Mouse (Mus musculus): ENCODE data around the gene Gm26920.

Gene Gm26920

DNA sequence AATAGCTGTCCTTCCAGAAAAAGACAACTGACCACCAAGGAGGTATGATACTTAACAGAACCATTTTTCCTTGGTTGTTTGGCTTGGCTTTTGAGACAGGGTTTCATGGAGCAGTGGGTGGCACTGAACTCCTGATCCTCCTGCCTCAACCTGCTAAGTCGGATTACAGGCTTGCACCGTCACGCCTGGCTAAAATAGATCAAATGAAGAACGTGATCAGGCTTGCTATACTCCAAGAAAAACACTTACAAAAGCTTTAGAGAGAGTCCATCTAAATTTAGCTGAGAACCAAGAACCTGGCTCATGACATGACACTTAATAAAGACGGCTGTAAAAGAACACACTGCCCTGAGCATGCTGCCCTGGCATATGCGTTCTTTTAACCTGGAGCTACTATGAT is 29.9 kb downstream of the Gm26920 start:
- no peak for DNase-seq (ENCODE audit: extremely low spot score, low read depth, low spot score)

DNA sequence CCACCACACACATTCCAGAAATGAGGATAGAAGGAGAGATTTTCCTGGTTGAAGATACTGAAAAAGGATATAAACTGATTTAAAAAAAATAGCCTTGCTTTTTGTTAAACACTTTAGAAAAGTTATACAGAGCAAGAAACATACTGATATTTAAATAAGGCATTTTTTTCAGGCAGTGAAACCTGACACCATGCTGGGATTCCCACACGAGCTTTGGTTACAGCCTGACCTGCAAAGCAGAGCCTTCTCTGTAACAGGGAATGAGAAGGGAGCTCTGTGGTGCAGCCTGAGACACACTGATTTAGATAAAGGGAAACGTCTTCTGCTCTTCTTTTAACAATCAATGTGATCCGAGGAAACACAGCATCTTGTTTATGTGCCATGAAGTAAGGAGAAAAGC is 36.6 kb downstream of the Gm26920 start:
- no peak for DNase-seq (ENCODE audit: extremely low spot score, low read depth, low spot score)

DNA sequence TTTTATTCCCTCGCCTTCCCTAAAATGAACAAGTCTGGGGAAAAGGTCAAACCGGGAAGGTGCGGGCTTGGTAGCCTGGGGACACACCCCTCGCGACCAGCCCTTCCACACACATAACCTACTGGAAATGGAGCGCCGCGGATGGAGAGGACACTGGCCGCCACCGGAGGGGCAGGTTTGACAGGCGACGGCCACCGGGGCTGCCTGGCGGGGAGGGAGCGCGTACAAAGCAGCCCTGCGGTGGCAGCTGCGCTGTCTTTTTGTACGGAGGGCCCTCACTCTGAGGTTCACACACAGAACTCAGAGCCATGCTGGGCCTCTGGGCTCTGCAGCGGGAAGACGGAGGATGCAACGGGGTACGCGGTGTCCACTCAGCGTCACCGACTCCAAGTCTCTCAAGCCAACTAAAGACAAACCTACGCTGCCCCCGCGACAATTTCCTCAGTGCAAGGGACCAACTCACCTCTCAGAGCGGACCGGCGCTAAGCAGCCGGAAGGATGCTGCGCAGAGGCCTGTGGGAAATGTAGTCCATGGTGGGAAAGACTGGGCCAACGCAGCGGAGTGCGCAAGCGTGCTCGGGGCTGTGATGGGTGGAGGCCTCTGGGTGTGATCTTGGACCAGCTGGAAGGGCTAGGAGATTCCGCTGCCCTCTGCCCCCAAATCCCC is 39.2 kb downstream of the Gm26920 start, which contains the start of gene Zfp14:
Gene Zfp14, minus strand, starts transcription at position 499 of the 667 bp plus-strand sequence.
- DNase-seq (ENCODE audit: extremely low spot score, low read depth, low spot score), result peak; percentile 79

DNA sequence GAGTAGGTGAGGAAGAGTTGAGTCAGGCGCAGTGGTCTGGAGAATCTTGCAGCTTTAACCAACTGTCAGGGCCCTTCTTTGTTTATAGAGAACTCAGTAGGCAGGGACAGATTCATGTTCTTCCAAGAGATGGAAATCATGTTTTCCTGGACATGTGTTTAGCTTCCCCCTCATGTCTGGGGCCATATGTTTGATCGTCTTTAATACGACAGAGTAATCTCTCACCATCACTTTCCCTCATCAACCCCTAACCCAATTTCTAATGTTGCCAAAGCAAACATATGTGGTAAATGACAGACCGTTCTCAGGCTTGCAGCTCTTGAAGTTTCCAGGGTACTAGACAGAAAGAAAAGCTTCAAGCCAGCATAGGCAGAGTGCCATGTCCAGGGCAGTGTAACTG is 42.1 kb downstream of the Gm26920 start:
- no peak for DNase-seq (ENCODE audit: extremely low spot score, low read depth, low spot score)

DNA sequence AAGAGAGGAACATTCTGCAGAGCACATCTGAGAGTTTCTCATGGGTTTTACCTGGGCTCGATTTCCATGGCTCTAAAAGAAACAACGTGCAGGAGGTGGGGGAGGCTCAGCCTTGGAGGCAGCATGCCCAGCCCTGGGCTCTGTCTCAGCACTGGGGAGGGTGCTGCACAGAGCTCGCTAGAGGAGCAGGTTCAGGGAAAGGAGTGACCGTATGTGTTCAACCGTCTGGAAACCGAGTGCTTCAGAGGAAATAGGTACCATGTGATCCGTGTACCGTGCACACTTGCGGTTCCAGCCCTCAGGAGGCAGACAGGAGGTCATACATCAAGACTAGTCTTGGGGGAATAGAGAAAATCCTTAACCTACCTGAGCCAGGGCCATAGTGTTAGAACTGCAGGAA is 45.9 kb downstream of the Gm26920 start:
- no peak for DNase-seq (ENCODE audit: extremely low spot score, low read depth, low spot score)

DNA sequence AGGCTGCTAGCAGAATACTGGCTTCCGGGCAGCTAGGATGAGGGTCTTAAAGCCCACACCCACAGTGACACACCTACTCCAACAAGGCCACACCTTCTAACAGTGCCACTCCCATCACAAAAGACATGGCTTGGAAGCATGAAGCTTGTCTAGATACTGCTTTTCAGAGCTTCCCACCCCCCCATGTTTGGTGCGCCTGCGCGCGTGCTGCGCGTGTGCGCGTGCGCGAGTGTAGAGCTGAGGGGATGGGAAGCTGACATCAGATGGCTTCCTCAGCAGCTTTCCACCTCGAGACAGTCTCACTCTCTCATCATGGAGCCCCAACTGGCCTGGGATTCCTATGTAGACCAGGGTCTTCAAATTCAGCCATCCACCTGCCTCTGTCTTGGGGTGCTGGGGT is 55.9 kb downstream of the Gm26920 start:
- no peak for DNase-seq (ENCODE audit: extremely low spot score, low read depth, low spot score)

DNA sequence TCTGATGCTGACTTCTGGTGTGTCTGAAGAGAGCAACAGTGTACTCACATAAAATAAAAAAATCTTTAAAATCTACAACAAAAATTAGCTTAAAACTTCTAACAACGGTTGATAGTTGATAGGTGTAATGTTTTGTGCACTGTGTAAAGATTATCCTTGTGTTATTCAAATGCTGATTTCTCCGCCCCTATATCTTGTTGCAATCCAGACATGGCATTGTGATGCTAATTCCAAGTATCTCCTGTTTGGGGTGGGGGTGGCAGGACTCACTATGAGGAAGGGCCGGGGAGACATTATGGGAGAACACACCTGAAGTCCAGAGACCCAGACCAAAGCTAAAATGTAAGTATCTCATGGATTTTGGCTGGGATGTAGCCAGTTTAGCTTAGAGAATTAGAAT is 58.8 kb downstream of the Gm26920 start:
- DNase-seq (ENCODE audit: extremely low spot score, low read depth, low spot score), result no peak

DNA sequence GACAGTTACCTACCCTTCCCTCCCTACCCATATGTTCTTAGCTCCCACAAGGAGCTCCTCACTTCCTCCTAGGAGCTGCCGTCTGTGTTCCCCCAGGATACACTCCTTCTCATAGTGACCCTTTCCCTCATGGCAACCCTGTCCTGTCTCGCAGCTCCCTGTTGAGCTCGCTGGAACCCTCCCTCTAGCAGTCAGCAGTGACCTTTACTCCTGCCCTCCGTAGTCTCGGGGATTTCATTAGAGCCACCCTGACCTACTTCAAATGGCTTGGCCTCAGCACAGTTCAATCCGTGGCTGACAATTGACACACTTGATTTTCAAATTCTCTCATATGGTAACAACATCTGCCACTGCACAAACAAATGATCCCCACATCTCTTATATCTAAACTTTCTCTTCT is 59.5 kb downstream of the Gm26920 start:
- DNase-seq (ENCODE audit: extremely low spot score, low read depth, low spot score), result no peak

DNA sequence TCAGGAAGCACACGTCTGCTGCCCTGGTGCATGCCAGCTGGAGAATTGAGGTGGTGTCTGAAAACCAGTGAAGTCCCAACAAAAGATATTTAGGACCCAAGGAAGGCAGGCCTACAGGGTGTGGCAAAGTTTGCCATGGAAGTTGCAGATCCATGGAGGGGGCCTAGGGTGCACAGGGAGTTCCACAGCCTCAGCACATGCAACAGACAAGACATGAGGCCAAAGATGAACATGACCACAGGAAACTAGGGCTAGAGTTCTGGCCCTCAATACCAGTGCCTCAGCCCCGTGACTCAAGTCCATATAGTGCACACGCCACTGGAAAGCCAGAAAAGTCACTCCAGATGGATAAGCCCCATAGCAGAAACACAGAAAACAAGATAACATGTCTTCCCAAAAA is 61.6 kb downstream of the Gm26920 start:
- DNase-seq (ENCODE audit: extremely low spot score, low read depth, low spot score), result no peak

DNA sequence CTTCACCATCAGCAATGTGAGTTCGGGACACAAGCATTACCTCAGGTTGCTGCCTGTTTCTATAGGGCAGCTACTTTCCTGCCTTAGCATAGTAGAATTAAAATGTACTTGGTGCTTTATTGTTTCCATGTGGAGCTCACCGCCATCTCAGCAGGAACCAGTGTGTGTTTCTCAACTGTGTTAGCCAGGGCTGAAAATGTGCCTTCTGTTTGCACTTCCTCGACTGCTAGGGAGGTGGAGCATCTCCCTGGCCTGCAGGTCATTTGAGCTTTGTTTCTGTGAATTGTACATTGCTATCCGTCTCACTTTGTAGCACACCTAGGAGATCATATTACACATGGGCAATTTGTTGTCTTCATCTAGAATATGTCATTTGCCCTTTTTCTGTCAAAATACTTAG is 62.9 kb downstream of the Gm26920 start:
- no peak for DNase-seq (ENCODE audit: extremely low spot score, low read depth, low spot score)

DNA sequence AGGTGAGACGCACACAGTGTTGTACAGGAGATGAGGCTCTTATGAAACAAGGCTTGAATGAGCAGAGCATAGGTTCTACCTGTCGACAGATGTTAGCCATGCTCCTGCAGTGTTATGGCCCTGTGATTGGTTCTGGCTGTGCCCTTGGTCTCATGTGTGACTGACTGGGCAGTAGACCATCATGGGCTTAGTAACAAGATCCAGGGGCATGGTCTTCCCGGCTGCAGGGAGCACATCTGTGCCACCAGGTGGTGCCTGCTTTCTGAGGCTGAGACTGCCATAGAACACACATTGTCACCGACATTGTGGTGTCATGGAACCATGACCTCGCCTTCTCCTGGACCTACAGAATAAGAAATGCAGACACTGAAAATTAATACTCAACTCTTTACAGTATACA is 64.9 kb downstream of the Gm26920 start:
- DNase-seq (ENCODE audit: extremely low spot score, low read depth, low spot score), result no peak

DNA sequence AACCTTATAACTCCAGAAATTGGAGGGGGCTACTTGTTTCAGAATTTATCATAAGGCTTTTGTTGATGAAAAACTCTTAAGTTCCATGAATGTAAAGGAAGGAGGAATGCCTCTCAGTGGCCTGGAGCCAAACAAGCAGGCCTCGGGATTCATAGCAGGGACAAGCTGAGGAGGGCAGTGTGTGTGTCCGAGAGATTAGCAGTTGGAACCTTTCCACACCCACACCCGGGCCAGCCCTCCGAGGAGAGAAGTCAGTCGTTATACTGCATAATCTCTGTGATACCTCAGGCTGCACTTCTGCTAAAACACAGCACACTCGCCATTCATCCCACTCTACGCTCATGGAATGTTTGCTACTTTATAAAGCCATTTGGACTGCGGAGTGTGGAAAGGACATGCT is 66.4 kb downstream of the Gm26920 start:
- no peak for DNase-seq (ENCODE audit: extremely low spot score, low read depth, low spot score)

DNA sequence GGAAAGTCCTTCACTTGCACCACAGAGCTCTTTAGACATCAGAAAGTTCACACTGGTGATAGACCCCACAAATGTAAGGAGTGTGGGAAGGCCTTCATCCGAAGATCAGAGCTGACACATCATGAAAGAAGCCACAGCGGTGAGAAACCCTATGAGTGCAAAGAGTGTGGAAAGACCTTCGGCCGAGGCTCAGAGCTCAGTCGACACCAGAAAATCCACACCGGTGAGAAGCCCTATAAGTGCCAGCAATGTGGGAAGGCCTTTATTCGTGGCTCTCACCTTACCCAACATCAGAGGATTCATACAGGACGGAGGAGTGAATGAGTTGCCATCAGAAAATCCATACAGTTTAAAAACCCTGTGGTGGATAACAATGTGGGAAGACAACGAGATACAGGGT is 66.9 kb downstream of the Gm26920 start:
- no peak for DNase-seq (ENCODE audit: extremely low spot score, low read depth, low spot score)

DNA sequence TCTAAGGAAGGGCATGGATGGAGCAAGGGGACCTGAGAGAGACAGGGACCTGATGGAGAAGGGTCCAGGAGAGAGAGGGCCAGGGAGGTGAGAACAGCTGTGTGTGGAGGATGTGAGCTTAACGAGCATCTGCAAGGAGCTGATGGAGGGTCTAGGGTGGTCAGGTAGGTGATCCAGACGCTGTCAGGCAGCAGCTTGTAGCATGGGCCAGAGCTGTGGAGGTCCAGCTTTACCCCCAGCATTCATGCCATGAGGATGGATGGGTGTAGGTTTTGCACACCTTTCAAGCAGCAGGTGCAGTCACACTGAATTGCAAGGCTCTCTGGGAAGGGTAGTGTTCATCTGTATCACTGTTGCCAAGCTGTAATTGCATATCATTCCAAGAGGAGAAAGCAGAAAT is 70.7 kb downstream of the Gm26920 start:
- no peak for DNase-seq (ENCODE audit: extremely low spot score, low read depth, low spot score)

DNA sequence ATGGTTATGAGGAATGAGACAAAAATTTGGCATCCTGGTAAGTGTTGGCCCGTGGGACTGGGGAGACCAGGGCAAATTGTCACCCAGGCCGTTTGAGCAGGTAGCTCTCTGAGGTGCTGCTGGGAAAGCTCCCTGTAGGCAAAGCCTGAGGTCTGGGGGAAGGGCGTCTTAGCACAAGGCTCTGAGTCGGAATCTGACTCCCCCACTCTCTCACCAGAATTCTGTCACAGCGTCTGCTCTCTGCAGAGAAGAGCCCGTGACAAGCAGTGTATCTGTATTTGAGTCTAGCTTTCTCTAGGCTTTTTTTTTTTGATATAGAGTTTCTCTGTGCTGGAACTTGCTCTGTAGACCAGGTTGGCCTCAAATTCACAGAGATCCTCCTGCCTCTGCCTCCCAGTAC is 73.0 kb downstream of the Gm26920 start:
- DNase-seq (ENCODE audit: extremely low spot score, low read depth, low spot score), result no peak

DNA sequence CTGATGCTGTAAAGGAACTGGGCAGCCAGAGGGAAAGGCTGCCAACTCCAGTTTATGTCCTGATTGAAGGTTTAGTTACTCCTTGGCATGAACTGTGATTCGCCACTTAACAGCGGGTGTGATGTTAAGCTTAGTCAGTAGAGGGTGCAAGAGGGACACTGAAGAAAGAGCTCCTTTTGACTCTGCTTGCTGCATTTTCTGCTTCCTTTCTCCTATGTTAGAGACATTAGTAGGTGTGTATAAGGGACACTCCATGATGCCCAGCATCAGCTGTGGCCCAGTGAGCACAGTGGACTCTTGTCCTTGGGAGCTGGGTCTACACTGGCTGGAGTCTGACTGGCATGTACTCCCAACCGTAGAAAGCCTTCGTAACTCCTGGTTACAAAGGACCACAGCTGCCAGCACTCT is 77.2 kb downstream of the Gm26920 start:
- peak; percentile 16 for DNase-seq (ENCODE audit: extremely low spot score, low read depth, low spot score)

DNA sequence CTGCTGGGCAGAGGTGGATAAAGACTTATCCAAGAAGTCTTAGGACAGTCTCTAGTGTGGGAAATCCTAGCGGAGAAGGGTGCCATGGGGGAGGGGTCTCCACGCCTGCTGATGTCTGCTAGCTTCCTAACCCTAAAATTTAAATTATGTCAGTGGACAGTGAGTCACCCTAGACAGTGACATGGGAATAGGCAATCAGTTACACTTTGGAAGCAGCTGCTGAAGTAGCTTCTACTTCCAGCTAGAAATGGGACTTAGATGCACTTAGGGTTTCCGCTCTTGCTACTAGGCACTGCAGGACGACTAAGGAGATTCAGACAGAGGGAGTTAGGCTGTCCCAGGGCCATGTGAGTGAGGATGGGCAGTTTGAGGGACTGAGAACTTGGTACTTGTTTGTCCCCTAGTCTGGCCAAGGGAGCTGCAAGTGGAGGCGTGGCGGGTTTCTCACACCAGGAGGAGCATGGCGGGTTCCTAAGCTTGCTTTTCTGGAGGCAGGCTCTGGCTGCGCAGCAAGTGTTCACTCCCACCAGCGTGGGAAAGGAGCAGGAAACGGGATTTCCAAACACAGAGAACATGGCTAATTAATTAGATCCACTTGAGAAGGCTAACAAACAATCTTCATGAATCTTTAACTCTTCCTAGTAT is 79.5 kb downstream of the Gm26920 start:
- no peak for DNase-seq (ENCODE audit: extremely low spot score, low read depth, low spot score)

DNA sequence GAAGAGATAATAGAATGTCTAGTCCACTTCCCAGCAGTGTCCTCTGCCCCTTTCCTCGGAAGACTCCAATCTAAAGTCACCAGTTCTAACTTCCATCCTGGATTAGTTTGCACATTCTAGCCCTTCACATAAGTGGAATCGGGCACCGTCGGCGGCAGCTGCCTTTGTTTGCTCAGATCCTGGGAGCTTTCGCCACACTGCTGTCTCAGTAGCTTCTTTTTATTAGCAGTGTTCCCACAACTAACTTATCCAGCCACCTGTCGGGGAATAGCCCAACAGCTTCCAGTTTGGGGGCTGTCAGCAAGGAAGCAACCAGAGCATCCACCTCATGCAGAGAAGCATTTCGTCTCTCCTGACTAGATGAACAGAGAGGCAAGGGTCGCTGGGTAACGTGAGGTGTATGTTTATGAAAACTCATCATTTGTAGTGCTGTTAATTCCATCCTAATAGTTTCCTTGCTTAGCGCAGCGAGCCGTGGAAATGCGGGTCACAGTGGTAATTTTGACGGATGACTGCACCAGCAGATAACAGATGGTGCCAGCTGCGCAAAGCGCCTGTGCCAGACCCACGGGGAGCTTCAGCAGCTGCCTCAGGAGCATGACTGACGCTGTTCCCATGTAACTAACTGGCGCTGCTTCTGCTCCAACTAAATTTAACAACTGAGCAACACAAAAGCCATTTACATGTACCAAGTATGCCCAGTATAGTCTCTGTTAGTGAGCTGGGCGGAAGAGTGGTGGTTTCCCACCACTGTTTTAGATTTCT is 80.7 kb downstream of the Gm26920 start:
- no peak for DNase-seq (ENCODE audit: extremely low spot score, low read depth, low spot score)

DNA sequence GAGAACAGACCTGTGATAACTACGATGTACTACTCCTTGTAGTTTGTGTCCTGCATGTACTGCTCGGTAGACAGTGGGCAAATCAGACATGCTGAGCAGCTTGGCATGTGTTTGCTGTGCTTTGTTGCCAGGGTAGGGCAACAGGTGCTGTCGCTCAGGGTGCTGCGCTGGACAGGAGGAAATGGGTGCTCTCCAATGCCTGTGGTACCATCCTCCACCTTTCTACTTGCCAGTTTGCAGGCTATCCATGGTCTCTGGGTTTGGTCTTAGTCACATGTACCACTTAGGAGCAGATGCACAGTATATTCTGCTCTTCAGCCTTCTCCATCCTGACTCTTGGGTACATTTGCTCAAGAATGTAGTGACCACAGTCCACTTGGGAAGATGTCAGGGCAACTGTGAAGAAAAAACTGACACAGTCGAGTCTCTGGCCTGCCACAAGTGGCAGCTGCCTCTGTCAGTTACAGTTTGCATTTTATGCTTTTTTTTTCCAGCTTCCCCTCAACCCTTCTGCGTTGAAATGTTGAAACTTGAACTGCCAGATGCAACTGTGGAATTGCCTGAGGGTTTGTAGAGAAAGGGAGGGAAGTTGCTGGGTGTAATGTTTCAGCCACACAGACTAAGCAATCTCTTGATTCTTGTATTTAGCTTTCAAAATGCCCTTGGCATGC is 82.1 kb downstream of the Gm26920 start:
- DNase-seq (ENCODE audit: extremely low spot score, low read depth, low spot score), result no peak

DNA sequence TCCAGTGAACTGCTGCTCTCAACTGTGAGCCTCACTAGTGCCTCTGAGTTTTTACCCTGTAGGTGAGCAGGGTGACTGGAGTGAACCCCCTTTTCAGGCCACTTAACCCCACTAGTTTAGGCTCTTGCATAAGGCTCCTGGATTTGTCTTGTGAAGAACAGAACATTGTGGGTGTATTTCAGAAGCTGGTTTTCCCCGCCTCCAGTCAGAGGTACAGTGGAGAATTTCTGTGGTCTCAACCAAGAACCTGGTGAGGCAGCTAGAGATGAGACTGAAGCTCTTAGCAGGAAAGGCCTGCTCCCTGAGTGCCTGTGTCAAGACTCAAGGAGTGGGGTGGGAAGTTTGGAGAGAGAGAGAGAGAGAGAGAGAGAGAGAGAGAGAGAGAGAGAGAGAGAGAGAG is 82.6 kb downstream of the Gm26920 start:
- no peak for DNase-seq (ENCODE audit: extremely low spot score, low read depth, low spot score)
